Mouse (Mus musculus) left cerebral cortex, adult 2 months (tissue): Measurements from ENCODE around the gene Insl5. TPM values are rescaled to one million over a fixed set of nuclear protein-coding genes. Genes with fewer than 3 reads are reported as not detected.

ENCODE experiments used
- DNase-seq, 2 experiments: peaks; one replicate each; pipeline ENCODE4 v3.0.0; 2021 to 2022; ENCODE audit warnings: low spot score in 2 of 2, mixed read lengths in 1 of 2; ENCODE audit errors: extremely low spot score in 1 of 2
- H3K27ac ChIP-seq: fragments of 200-600 bp; 2 replicates; pipeline ENCODE4 v1.8.1; 2022
- H3K4me3 ChIP-seq: fragments of 200-600 bp; 2 replicates; pipeline ENCODE4 v1.8.1; 2022
- CTCF ChIP-seq: fragments of 200-600 bp; IDR thresholded peaks from 2 replicates; pipeline ENCODE4 v1.8.1; 2022; ENCODE audit warnings: antibody characterized with exemption, mild to moderate bottlenecking, moderate library complexity
- intact Hi-C: fragments of 180-260 bp; cut with DNase I; formaldehyde crosslinking; loops from one replicate; pipeline ENCODE4 v1.15.1; 2025
- total RNA-seq, 2 experiments: library from RNA; stranded (reverse); gene quantifications; 2 replicates each; pipeline ENCODE4 v1.2.3; 2021

Insl5 gene
- total RNA-seq, 2 experiments from 2014 or later: 1.8 to 3.1 TPM

DNA sequence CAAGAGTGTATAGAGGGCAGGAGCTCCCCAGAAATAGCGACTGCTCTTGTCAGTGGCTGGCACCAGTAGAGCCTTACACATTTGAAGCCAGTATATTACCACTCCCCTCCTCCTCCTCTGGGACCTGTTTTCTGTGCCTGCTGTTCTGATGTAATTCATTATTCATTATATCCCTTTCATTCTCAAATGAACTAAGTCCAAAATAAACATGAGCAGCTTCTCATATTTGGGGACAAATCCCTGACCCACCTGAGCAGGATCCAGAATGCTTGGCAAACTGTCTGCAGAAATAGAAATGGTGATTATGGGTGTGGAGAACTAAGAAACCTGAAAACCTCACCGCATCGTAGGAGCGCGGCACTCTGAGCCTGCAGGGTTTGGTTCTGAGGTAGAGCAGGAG, 57.0 kb downstream of the Insl5 start:
- no peak for TF ChIP-seq CTCF
- no peak for DNase-seq
- intact Hi-C loops: no loop called here
- Histone ChIP-seq H3K4me3 (no peak overlapping the region), H3K27ac (no peak overlapping the region)

Other genes starting within 250 kb of the Insl5 start
- gene Tctex1d1, start 48.2 kb downstream of the Insl5 start, total RNA-seq: under 1 TPM; 0.61 to 0.96 TPM
- 10 to 100 TPM; 44.9 to 45.6 TPM for gene Mier1, start 87.5 kb upstream of the Insl5 start, total RNA-seq
- gene Wdr78, start 87.7 kb upstream of the Insl5 start, total RNA-seq: 10 to 100 TPM; 15.8 to 17.1 TPM
- gene Slc35d1, start 188.3 kb upstream of the Insl5 start, total RNA-seq: 10 to 100 TPM; 12.7 to 12.8 TPM